Mouse (Mus musculus) layer of hippocampus, adult 18-20 months (tissue): Measurements from ENCODE around the gene Smarcc1. TPM values are rescaled to one million over a fixed set of nuclear protein-coding genes. Genes with fewer than 3 reads are reported as not detected.

ENCODE experiments used
- DNase-seq, 2 experiments: peaks; one replicate each; pipeline ENCODE4 v3.0.0; 2022; ENCODE audit warnings: low spot score in 2 of 2
- microRNA-seq, 2 experiments: library from miRNA; unstranded; fragments of <30 nt; microRNA quantifications; one replicate each; pipeline ENCODE4 v1.2.0; 2021
- total RNA-seq, 2 experiments: library from RNA; stranded (reverse); gene quantifications; 2 replicates each; pipeline ENCODE4 v1.2.3; 2021

Gene Smarcc1
- total RNA-seq, 2 experiments from 2014 or later: 53.7 to 58.6 TPM

DNA sequence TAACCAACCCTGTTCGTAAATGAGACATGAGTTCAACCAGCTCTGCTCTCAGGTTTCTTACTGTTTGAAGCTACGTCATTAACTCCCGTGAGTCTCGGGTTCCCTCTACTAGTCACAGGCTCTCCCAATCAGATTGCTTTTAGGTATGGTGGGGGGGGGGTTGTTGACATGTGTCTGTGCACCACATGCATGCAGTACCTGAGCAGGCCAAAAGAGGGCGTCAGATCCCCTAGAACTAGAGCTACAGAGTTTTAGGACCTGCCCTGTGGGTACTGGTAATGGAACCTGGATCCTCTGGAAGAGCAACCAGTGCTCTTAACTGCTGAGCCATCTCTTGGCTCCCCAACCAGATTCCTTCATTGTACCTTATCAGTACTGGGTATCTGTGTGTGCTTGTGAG is 158.4 kb downstream of the Smarcc1 start:
- DNase-seq: no peak

DNA sequence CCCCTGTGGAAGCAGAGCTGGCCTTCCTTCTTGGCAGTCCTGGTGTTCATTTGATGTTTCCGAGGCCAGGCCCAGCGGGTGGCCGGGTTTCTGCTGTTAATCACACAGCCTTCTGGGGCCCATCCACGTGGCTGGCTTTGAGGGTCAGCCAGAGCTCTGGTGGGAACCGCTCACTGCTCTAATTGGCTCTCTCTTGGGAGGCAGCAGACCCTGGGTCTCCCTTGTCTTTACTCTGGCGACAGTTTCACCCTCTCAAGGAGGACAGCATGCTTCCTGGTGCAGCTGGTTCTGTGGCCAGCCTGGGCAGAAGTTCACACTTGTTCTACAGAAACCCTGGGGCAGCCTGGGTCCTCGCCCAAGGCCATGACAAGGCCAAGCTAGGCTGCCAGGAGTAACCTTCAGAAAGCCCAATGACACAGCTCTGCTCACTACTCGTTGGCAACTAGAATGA is 159.9 kb downstream of the Smarcc1 start:
- DNase-seq: peak; percentile 49 to 76

DNA sequence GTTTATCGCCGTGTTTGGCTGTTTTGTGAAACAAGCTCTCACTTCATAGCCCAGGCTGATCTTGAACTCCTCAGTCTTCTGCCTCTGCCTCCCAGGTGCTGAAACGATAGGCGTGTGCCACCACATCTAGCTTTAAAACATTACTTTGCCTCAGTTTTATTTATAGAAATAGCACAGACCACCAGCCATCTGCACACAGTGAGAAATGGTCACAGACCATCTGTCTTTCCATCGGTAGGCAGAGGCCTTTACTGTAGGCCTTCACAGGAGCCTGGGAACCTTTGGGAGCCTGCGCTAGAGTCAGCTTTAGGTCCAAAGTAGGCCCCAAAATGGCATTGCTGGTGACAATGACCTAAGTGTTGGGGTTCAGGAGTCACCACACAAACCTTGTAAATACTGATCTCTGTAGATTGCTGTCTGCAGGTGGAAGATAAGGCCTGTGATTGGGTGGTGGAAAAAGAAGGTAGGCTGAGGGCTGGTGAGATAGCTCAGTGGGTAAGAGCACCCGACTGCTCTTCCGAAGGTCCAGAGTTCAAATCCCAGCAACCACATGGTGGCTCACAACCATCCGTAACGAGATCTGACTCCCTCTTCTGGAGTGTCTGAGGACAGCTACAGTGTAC is 166.7 kb downstream of the Smarcc1 start:
- DNase-seq: no peak

DNA sequence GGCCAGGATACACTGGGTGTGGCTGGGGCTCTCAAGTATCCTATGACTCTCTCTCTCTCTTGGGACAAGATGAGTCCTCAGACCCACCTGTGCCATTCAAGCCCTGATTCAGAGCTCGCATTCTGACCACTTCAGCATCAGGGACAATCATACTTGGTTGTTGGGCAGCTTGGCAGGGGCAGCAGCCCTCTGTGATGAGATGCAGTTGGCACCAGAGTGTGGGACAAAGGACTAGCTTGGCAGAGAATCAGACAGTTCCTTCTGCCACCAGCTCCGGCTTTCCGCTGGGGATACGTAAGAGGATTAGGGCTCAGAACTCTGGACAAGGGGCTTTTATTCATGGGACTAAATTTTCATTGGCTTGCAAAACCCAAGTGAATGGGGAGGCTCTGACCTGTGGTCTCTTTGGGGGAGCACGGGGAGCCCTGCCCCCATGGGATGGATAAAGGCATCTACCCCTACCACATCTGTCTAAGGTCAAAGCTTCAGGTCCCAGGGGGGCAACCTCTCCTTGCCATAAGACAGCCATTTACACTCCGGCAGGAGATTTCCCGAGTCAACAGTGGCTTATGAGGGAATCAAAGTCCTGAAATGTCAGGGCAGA is 169.9 kb downstream of the Smarcc1 start:
- DNase-seq: peak; percentile 41 to 63

Small RNA genes lying within 50 kb of the gene (microRNA-seq; reads per million reads assigned to microRNA genes)
- 23.8 to 41.2 reads per million in 2 experiments for gene Mir6236

Other genes with a start within 250 kb of the Smarcc1 start
- gene Cdc25a, start 242.1 kb upstream of the Smarcc1 start, total RNA-seq: 1 to 10 TPM; 4.6 to 4.9 TPM
- 100 to 1,000 TPM; 558 to 622 TPM for gene Map4, start 186.2 kb upstream of the Smarcc1 start, total RNA-seq
- 100 to 1,000 TPM; 159 to 161 TPM for gene Dhx30, start 122 bp downstream of the Smarcc1 start, total RNA-seq
- 100 to 1,000 TPM; 288 to 297 TPM for gene Cspg5, start 126.1 kb downstream of the Smarcc1 start, total RNA-seq
- 10 to 100 TPM; 11.1 to 11.8 TPM for gene Elp6, start 187.5 kb downstream of the Smarcc1 start, total RNA-seq
- gene Scap, start 215.6 kb downstream of the Smarcc1 start, total RNA-seq: 100 to 1,000 TPM; 104 to 107 TPM